Mouse (Mus musculus) heart, postnatal 0 days (tissue): ENCODE measurements around the gene Tmem50b.

ENCODE experiments used
- CTCF ChIP-seq: IDR thresholded peaks from 2 replicates; pipeline ENCODE4 v1.5.1; 2016; ENCODE audit warnings: antibody characterized with exemption, control low read depth, low read depth
- EP300 ChIP-seq: IDR thresholded peaks from 2 replicates; pipeline ENCODE4 v1.6.1; 2016; ENCODE audit warnings: antibody characterized with exemption, low read depth

GRCm38 (mm10) chr16:91561099-91561498, 36.5 kb downstream of the Tmem50b start:
- TF ChIP-seq CTCF (peak; percentile 76), EP300 (no peak)
